In genomic region chr8:64136593-64136992, GRCm38 (mm10) we compare ENCODE assay signal across 18 mouse cellular contexts.
DNase-seq lines count a peak whose midpoint lies in the region; ATAC-seq and TF ChIP-seq lines count a peak whose summit lies in the region.
"Had no signal": no experiment of that assay in that cellular context is flagged by ENCODE, and none has a peak within 500 bp of the region (broad histone marks: within the 10 kb centered on the region; RNA-seq: fewer than 3 reads in every experiment).

No protein-coding gene starts in this region.

- peak overlapping the region; percentile 18; the same call in 1 of the 2 replicates for H3K27ac ChIP-seq in embryonic fibroblast, embryonic 13.5 days (ENCODE audit: insufficient read depth, low read length)
- H3K27ac ChIP-seq in embryonic facial prominence, embryonic 10.5 days (replicated peaks): no peak overlapping the region
- H3K27ac ChIP-seq in midbrain, embryonic 11.5 days (ENCODE audit: low read depth, low read length): no peak overlapping the region
- H3K27ac ChIP-seq: hindbrain, embryonic 10.5 days; hindbrain, postnatal 0 days; liver, embryonic 15.5 days; neural tube, embryonic 13.5 days; stomach, postnatal 0 days had no signal

- DNase-seq in frontal cortex, postnatal 36 days (ENCODE audit: low spot score in 2 of 2): peak; percentile 17 to 24
- DNase-seq in frontal cortex, postnatal 14 days (ENCODE audit: low spot score in 2 of 2): no peak
- peak; percentile 9 for DNase-seq in adrenal gland, postnatal 25 days
- DNase-seq in right cerebral cortex, postnatal 36 days (ENCODE audit: low spot score in 2 of 2): peak; percentile 12 to 26
- DNase-seq in embryonic facial prominence, embryonic 10.5 days (ENCODE audit: low spot score): no peak
- no peak for DNase-seq in midbrain, embryonic 11.5 days (ENCODE audit: low spot score, missing footprints)
- DNase-seq: cerebellum, postnatal 10 days; embryo, embryonic 11 days; kidney, adult 18-20 months; kidney, postnatal 10 days; midbrain, embryonic 14.5 days had no signal

- H3K4me2 ChIP-seq in midbrain, embryonic 11.5 days: no peak overlapping the region
- H3K4me2 ChIP-seq: liver, embryonic 15.5 days; neural tube, embryonic 13.5 days had no signal

- H3K27me3 ChIP-seq in embryonic facial prominence, embryonic 10.5 days (replicated peaks; ENCODE audit: low read depth, poor library complexity, severe bottlenecking): no peaks in the 10 kb centered on the region
- no peaks in the 10 kb centered on the region for H3K27me3 ChIP-seq in midbrain, embryonic 11.5 days (ENCODE audit: control insufficient read depth, insufficient read depth, low read length)
- H3K27me3 ChIP-seq: liver, embryonic 15.5 days; neural tube, embryonic 13.5 days had no signal

- no peaks in the 10 kb centered on the region for H3K36me3 ChIP-seq in embryonic facial prominence, embryonic 10.5 days (replicated peaks)
- H3K36me3 ChIP-seq in midbrain, embryonic 11.5 days (ENCODE audit: control insufficient read depth, insufficient read depth, low read length): no peaks in the 10 kb centered on the region
- H3K36me3 ChIP-seq: hindbrain, embryonic 10.5 days; liver, embryonic 15.5 days; neural tube, embryonic 13.5 days had no signal

- ATAC-seq in midbrain, embryonic 11.5 days (ENCODE audit: low FRiP score): no peak
- ATAC-seq: hindbrain, postnatal 0 days; lung, postnatal 0 days had no signal

- 85% methylated on average over 1 of the region's 1 CpGs for WGBS in embryonic facial prominence, embryonic 10.5 days
- 70% methylated on average over 1 of the region's 1 CpGs for WGBS in midbrain, embryonic 11.5 days

- no peaks in the 10 kb centered on the region; the same call in 1 of the 2 replicates for H3K4me1 ChIP-seq in embryonic fibroblast, embryonic 13.5 days (ENCODE audit: control insufficient read depth, insufficient read depth, low read length)
- H3K4me1 ChIP-seq in embryonic facial prominence, embryonic 10.5 days: no peaks in the 10 kb centered on the region
- no peaks in the 10 kb centered on the region for H3K4me1 ChIP-seq in midbrain, embryonic 11.5 days (ENCODE audit: control insufficient read depth, insufficient read depth, low read length)
- H3K4me1 ChIP-seq: hindbrain, embryonic 10.5 days; liver, embryonic 15.5 days; neural tube, embryonic 13.5 days had no signal

- TF ChIP-seq POLR2A in embryonic fibroblast, embryonic 13.5 days (IDR thresholded peaks at IDR 0.05; ENCODE audit: low read depth, low read length): no peak

- no peaks in the 10 kb centered on the region for H3K9me3 ChIP-seq in embryonic facial prominence, embryonic 10.5 days
- H3K9me3 ChIP-seq in midbrain, embryonic 11.5 days (ENCODE audit: control insufficient read depth, low read length): no peaks in the 10 kb centered on the region
- H3K9me3 ChIP-seq: hindbrain, embryonic 10.5 days; liver, embryonic 15.5 days; neural tube, embryonic 13.5 days had no signal

- no peak overlapping the region for H3K9ac ChIP-seq in midbrain, embryonic 11.5 days (ENCODE audit: low read length)
- H3K9ac ChIP-seq: liver, embryonic 15.5 days; neural tube, embryonic 13.5 days had no signal

- TF ChIP-seq CTCF in embryonic fibroblast, embryonic 13.5 days (IDR thresholded peaks at IDR 0.05; ENCODE audit: borderline replicate concordance, insufficient read depth, low read length): no peak

- H3K4me3 ChIP-seq in embryonic fibroblast, embryonic 13.5 days (ENCODE audit: insufficient read depth, low read length): no peak overlapping the region
- H3K4me3 ChIP-seq in embryonic facial prominence, embryonic 10.5 days: no peak overlapping the region
- H3K4me3 ChIP-seq in midbrain, embryonic 11.5 days (ENCODE audit: low read depth, low read length): no peak overlapping the region
- H3K4me3 ChIP-seq: hindbrain, embryonic 10.5 days; liver, embryonic 15.5 days; neural tube, embryonic 13.5 days had no signal

Comparison
In these comparisons a context has a peak if more than half of its experiments do, and no peak if none do; other contexts are left out.
1. DNase-seq: peak in frontal cortex, postnatal 36 days (2 of 2), adrenal gland, postnatal 25 days (single experiment) and right cerebral cortex, postnatal 36 days (2 of 2); none in frontal cortex, postnatal 14 days (0 of 2), embryonic facial prominence, embryonic 10.5 days (single experiment) and midbrain, embryonic 11.5 days (single experiment).